Comparison of ENCODE assay signal across 20 mouse cellular contexts in the genomic region with DNA sequence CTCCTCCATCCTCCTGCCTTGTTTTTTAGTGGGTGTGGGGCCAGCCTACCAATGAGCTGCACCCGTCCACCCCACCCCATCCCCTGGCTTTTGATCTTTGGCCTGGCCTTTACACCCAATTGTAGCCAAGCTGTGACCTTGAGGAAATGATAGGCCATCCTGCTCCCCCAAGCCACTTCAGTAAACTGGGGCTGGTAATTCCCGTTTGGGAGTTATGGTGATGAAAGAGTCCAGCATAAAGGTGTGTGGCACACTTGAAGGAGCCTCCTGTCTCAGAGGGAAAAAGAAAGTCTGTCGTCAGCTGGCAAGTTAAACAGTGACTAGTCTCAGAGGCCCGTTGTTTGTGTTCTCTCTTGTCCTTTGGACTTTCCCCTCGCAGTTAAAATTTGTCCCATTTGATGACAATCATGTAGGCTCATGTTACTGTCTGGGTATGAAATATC. TPM values are rescaled to one million over a fixed set of nuclear protein-coding genes. Genes with fewer than 3 reads are reported as not detected.
A peak's percentile ranks its signal among the peaks of the same experiment; 100 is the strongest.
DNase-seq lines count a peak whose midpoint lies in the region; ATAC-seq lines count a peak whose summit lies in the region.
"Had no signal": no experiment of that assay in that cellular context is flagged by ENCODE, and none has a peak within 500 bp of the region (broad histone marks: within the 10 kb centered on the region; RNA-seq: fewer than 3 reads in every experiment).

No protein-coding gene starts in this region.

- H3K9me3 ChIP-seq in liver, embryonic 16.5 days (replicated peaks; ENCODE audit: control insufficient read depth, low read length): no peaks in the 10 kb centered on the region
- no peaks in the 10 kb centered on the region for H3K9me3 ChIP-seq in neural tube, embryonic 15.5 days (replicated peaks)
- H3K9me3 ChIP-seq: embryonic facial prominence, embryonic 15.5 days; forebrain, embryonic 13.5 days; heart, embryonic 13.5 days; hindbrain, embryonic 10.5 days; midbrain, embryonic 12.5 days had no signal

- DNase-seq in ZHBTc4 (ENCODE audit: low read depth, low spot score): peak; percentile 38
- DNase-seq in kidney, adult 18-20 months: peak; percentile 75
- DNase-seq in kidney, postnatal 14 days: peak; percentile 76
- DNase-seq in heart, postnatal 36 days: no peak
- no peak for DNase-seq in layer of hippocampus, adult 9-10 months (ENCODE audit: low spot score)
- DNase-seq in testis, postnatal 10 days (ENCODE audit: low spot score): no peak
- DNase-seq: adrenal gland, adult 2 months; B cell, adult 2 months; cerebellum, adult 18-20 months; lung, postnatal 14 days; thymus, adult 2 months had no signal

- peak; percentile 53 for ATAC-seq in liver, embryonic 16.5 days (ENCODE audit: low read depth)
- ATAC-seq in neural tube, embryonic 15.5 days (ENCODE audit: low FRiP score): no peak
- ATAC-seq: forebrain, embryonic 13.5 days had no signal

- no peak overlapping the region for H3K9ac ChIP-seq in liver, embryonic 16.5 days (ENCODE audit: low read depth, low read length)
- H3K9ac ChIP-seq in neural tube, embryonic 15.5 days (replicated peaks): no peak overlapping the region
- H3K9ac ChIP-seq: embryonic facial prominence, embryonic 15.5 days; forebrain, embryonic 13.5 days; heart, embryonic 13.5 days; limb, embryonic 13.5 days; midbrain, embryonic 12.5 days had no signal

- H3K4me1 ChIP-seq in liver, embryonic 16.5 days (ENCODE audit: control insufficient read depth, low read depth, low read length): peaks cover 30% of the 10 kb centered on the region
- peaks cover 23% of the 10 kb centered on the region for H3K4me1 ChIP-seq in neural tube, embryonic 15.5 days

- H3K36me3 ChIP-seq in liver, embryonic 16.5 days (ENCODE audit: control insufficient read depth, insufficient read depth): peaks cover 1% of the 10 kb centered on the region; the same call in 1 of the 2 replicates
- H3K36me3 ChIP-seq in neural tube, embryonic 15.5 days: peaks cover under 1% of the 10 kb centered on the region; the same call in 1 of the 2 replicates

- no peak overlapping the region for H3K4me2 ChIP-seq in liver, embryonic 16.5 days (ENCODE audit: low read depth, low read length)
- no peak overlapping the region for H3K4me2 ChIP-seq in neural tube, embryonic 15.5 days
- H3K4me2 ChIP-seq: embryonic facial prominence, embryonic 15.5 days; forebrain, embryonic 13.5 days; heart, embryonic 13.5 days; limb, embryonic 13.5 days; midbrain, embryonic 12.5 days had no signal

- WGBS in liver, embryonic 16.5 days (ENCODE audit: insufficient replicate concordance): 54% methylated on average over 5 of the region's 5 CpGs
- 70% methylated on average over 5 of the region's 5 CpGs for WGBS in neural tube, embryonic 15.5 days

- no peaks in the 10 kb centered on the region for H3K27me3 ChIP-seq in liver, embryonic 16.5 days (ENCODE audit: control insufficient read depth, insufficient read depth, low read depth, low read length)
- no peaks in the 10 kb centered on the region for H3K27me3 ChIP-seq in neural tube, embryonic 15.5 days (replicated peaks)
- H3K27me3 ChIP-seq: embryonic facial prominence, embryonic 15.5 days; forebrain, embryonic 13.5 days; heart, embryonic 13.5 days; limb, embryonic 13.5 days; midbrain, embryonic 12.5 days had no signal

- intact Hi-C loops in heart, postnatal 36 days (cut with DNase I): no loop called here

- H3K27ac ChIP-seq in liver, embryonic 16.5 days (ENCODE audit: low read length): peak overlapping the region; percentile 74
- H3K27ac ChIP-seq in neural tube, embryonic 15.5 days (replicated peaks): no peak overlapping the region
- H3K27ac ChIP-seq: embryonic facial prominence, embryonic 15.5 days; forebrain, embryonic 13.5 days; heart, embryonic 13.5 days; hindbrain, embryonic 10.5 days; limb, embryonic 13.5 days; midbrain, embryonic 12.5 days had no signal

- H3K4me3 ChIP-seq in liver, embryonic 16.5 days (ENCODE audit: low read depth, low read length): no peak overlapping the region
- no peak overlapping the region for H3K4me3 ChIP-seq in neural tube, embryonic 15.5 days (replicated peaks)
- H3K4me3 ChIP-seq: embryonic facial prominence, embryonic 15.5 days; forebrain, embryonic 13.5 days; heart, embryonic 13.5 days; hindbrain, embryonic 10.5 days; limb, embryonic 13.5 days; midbrain, embryonic 12.5 days; myocyte had no signal

RNA-seq across cellular contexts. Expression of a gene that starts 2.7 kb away (rescaled TPM):
- 164 and 180 TPM in 2 replicates for polyA plus RNA-seq in liver, embryonic 16.5 days (2015; fragmentation: Nextera tagmentation; extraction: Ambion mirVana)
- 10 to 100 TPM; 26.7 to 31.4 TPM for total RNA-seq in heart, postnatal 36 days (2021)
- polyA plus RNA-seq in neural tube, embryonic 15.5 days (2015; fragmentation: Nextera tagmentation; extraction: Ambion mirVana): 67.5 and 73.1 TPM in 2 replicates

RNA-seq across cellular contexts. Expression of a gene that starts 16.0 kb away (rescaled TPM):
- 79.8 and 83.4 TPM in 2 replicates for polyA plus RNA-seq in liver, embryonic 16.5 days (2015; fragmentation: Nextera tagmentation; extraction: Ambion mirVana)
- total RNA-seq in heart, postnatal 36 days (2021): 10 to 100 TPM; 40.7 to 45.0 TPM
- 128 and 136 TPM in 2 replicates for polyA plus RNA-seq in neural tube, embryonic 15.5 days (2015; fragmentation: Nextera tagmentation; extraction: Ambion mirVana)

RNA-seq across cellular contexts. Expression of a gene that starts 19.5 kb away (rescaled TPM):
- polyA plus RNA-seq in liver, embryonic 16.5 days (2015; fragmentation: Nextera tagmentation; extraction: Ambion mirVana): 5.4 and 6.7 TPM in 2 replicates
- total RNA-seq in heart, postnatal 36 days (2021): 1 to 10 TPM; 1.2 to 1.5 TPM
- 0.18 and 5.4 TPM in 2 replicates for polyA plus RNA-seq in neural tube, embryonic 15.5 days (2015; fragmentation: Nextera tagmentation; extraction: Ambion mirVana)

RNA-seq across cellular contexts. Expression of a gene that starts 32.5 kb away (rescaled TPM):
- 11.0 and 13.8 TPM in 2 replicates for polyA plus RNA-seq in liver, embryonic 16.5 days (2015; fragmentation: Nextera tagmentation; extraction: Ambion mirVana)
- 10 to 100 TPM; 19.1 TPM for total RNA-seq in heart, postnatal 36 days (2021)
- polyA plus RNA-seq in neural tube, embryonic 15.5 days (2015; fragmentation: Nextera tagmentation; extraction: Ambion mirVana): 72.3 and 83.5 TPM in 2 replicates

RNA-seq across cellular contexts. Expression of a gene that starts 43.6 kb away (rescaled TPM):
- 10.1 and 11.1 TPM in 2 replicates for polyA plus RNA-seq in liver, embryonic 16.5 days (2015; fragmentation: Nextera tagmentation; extraction: Ambion mirVana)
- total RNA-seq in heart, postnatal 36 days (2021): 1 to 10 TPM; 2.8 TPM
- 15.8 and 40.6 TPM in 2 replicates for polyA plus RNA-seq in neural tube, embryonic 15.5 days (2015; fragmentation: Nextera tagmentation; extraction: Ambion mirVana)

Comparison
In these comparisons a context has a peak if more than half of its experiments do, and no peak if none do; other contexts are left out.
1. DNase-seq: peak in ZHBTc4 (single experiment), kidney, adult 18-20 months (single experiment) and kidney, postnatal 14 days (single experiment); none in heart, postnatal 36 days (0 of 2), layer of hippocampus, adult 9-10 months (single experiment) and testis, postnatal 10 days (single experiment).